Mouse (Mus musculus) spleen, adult 2 months (tissue): Measurements from ENCODE around the gene Osbpl2.

ENCODE experiments used
- CTCF ChIP-seq: fragments of 200-500 bp; IDR thresholded peaks from 2 replicates; pipeline ENCODE4 v1.5.1; 2011; ENCODE audit warnings: mild to moderate bottlenecking, inconsistent platforms; ENCODE audit not compliant: insufficient read depth, insufficient read length, insufficient replicate concordance; ENCODE audit errors: extremely low read depth
- POLR2A ChIP-seq: fragments of 200-500 bp; IDR thresholded peaks from 2 replicates; pipeline ENCODE4 v1.6.1; 2011; ENCODE audit warnings: low read depth, low read length, inconsistent platforms

DNA sequence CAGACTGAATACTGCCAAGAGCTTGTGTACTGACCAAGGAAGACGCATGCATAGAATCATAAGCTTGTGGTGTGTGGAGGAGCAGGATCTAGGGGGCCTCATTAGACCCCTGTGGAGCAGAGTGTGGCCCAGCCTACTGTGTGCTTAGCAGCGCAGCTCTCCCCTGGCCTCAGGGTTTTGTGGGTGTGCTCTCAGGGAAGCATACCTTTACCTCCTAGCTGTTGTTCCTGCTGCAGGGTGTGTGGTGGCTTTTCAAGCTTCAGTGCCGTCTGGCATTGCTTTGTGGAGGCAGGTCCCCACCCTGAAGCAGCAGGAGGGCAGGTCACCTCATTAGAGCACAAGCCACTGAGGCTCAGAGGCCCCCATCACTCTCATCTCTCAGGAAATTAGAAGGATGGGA, 41.5 kb upstream of the Osbpl2 start:
- TF ChIP-seq POLR2A (no peak), CTCF (no peak)
